Mouse (Mus musculus) bone marrow, adult 2 months (tissue): ENCODE results near the gene U2surp.

Experiments
- CTCF ChIP-seq: fragments of 200-500 bp; IDR thresholded peaks from 2 replicates; pipeline ENCODE4 v1.5.1; 2011; ENCODE audit warnings: low read length, control low read depth; ENCODE audit not compliant: control insufficient read depth, insufficient read depth
- POLR2A ChIP-seq: fragments of 200-500 bp; IDR thresholded peaks from 2 replicates; pipeline ENCODE4 v1.6.1; 2011; ENCODE audit warnings: low read depth, mild to moderate bottlenecking, control low read depth, low read length, borderline replicate concordance; ENCODE audit not compliant: control insufficient read depth

- TF ChIP-seq CTCF (no peak), POLR2A (no peak)
Observed at GRCm38 (mm10) chr9:95522561-95522960, 10.8 kb upstream of the U2surp start.
